Mouse (Mus musculus) hindbrain, embryonic 11.5 days (tissue): Measurements from ENCODE around the gene Hes6. TPM values are rescaled to one million over a fixed set of nuclear protein-coding genes. Genes with fewer than 3 reads are reported as not detected.

Experiments
- ATAC-seq: fragments of 200-750 bp; cut with Nextera tagmentation; 2 replicates; pipeline ENCODE4 v1.8.0; 2017; ENCODE audit warnings: mild to moderate bottlenecking, moderate TSS enrichment, moderate library complexity; ENCODE audit not compliant: low FRiP score
- DNase-seq: peaks from one replicate; pipeline ENCODE4 v3.0.0-alpha.2; 2015; ENCODE audit warnings: low spot score
- H3K27ac ChIP-seq: fragments of 300-500 bp; sonication (generic); 2 replicates; pipeline ENCODE4 v1.5.1; 2014; ENCODE audit warnings: mild to moderate bottlenecking, low read depth, low read length
- H3K27me3 ChIP-seq: fragments of 300-500 bp; sonication (generic); 2 replicates; pipeline ENCODE4 v1.6.1; 2014; ENCODE audit warnings: mild to moderate bottlenecking, low read length, moderate library complexity, mixed read lengths; ENCODE audit not compliant: control insufficient read depth, insufficient read depth
- H3K36me3 ChIP-seq: fragments of 300-500 bp; sonication (generic); 2 replicates; pipeline ENCODE4 v1.6.1; 2014; ENCODE audit warnings: mild to moderate bottlenecking, low read length, moderate library complexity, mixed read lengths; ENCODE audit not compliant: control insufficient read depth, insufficient read depth
- H3K4me1 ChIP-seq: fragments of 300-500 bp; sonication (generic); replicated peaks from 2 replicates; pipeline ENCODE4 v1.6.1; 2014; ENCODE audit warnings: low read length, mixed read lengths; ENCODE audit not compliant: control insufficient read depth, insufficient read depth
- H3K4me2 ChIP-seq: fragments of 300-500 bp; sonication (generic); replicated peaks from 2 replicates; pipeline ENCODE4 v1.6.1; 2014; ENCODE audit warnings: mild to moderate bottlenecking, low read depth, low read length
- H3K4me3 ChIP-seq: fragments of 300-500 bp; sonication (generic); 2 replicates; pipeline ENCODE4 v1.5.1; 2014; ENCODE audit warnings: low read depth, low read length
- H3K9ac ChIP-seq: fragments of 300-500 bp; sonication (generic); 2 replicates; pipeline ENCODE4 v1.6.1; 2014; ENCODE audit warnings: low read depth, low read length
- H3K9me3 ChIP-seq: fragments of 300-500 bp; sonication (generic); 2 replicates; pipeline ENCODE4 v1.6.1; 2016; ENCODE audit warnings: low read length; ENCODE audit not compliant: control insufficient read depth
- WGBS: fragments of 180-500 bp; shearing (Covaris S2); extraction: QIAGEN DNeasy Blood & Tissue Kit; methylation state at CpG from one replicate; pipeline ENCODE4 v1.1.7; 2014; 5-methylcytosine and 5-hydroxymethylcytosine counted together
- polyA plus RNA-seq: library from polyadenylated mRNA; unstranded; fragments of >200 nt; fragmentation: Nextera tagmentation; extraction: Ambion mirVana; gene quantifications from 2 replicates; pipeline ENCODE4 v1.2.1, GENCODE M21; 2014

The Hes6 gene
- polyA plus RNA-seq, 1 experiment from 2014 or later = 288 TPM

GRCm38 (mm10) chr1:91446060-91446459 lies 32.2 kb upstream of the Hes6 start:
- Histone ChIP-seq H3K4me1 (no peaks in the 10 kb centered on the region), H3K27me3 (no peaks in the 10 kb centered on the region), H3K36me3 (0 out of 2 replicates have a peak, but pooled peaks cover 2% of the 10 kb centered on the region), H3K9ac (no peak overlapping the region), H3K9me3 (no peaks in the 10 kb centered on the region), H3K4me3 (no peak overlapping the region), H3K4me2 (no peak overlapping the region), H3K27ac (no peak overlapping the region)
- WGBS = 89% methylated on average over 8 of the region's 8 CpGs
- DNase-seq (no peak), ATAC-seq (no peak)

GRCm38 (mm10) chr1:91444841-91445830 lies 31.3 kb upstream of the Hes6 start:
- Histone ChIP-seq H3K4me3 (no peak overlapping the region), H3K4me1 (no peaks in the 10 kb centered on the region), H3K9ac (no peak overlapping the region), H3K27me3 (no peaks in the 10 kb centered on the region), H3K4me2 (no peak overlapping the region), H3K9me3 (no peaks in the 10 kb centered on the region), H3K27ac (no peak overlapping the region), H3K36me3 (0 out of 2 replicates have a peak, but pooled peaks cover 2% of the 10 kb centered on the region)
- DNase-seq = no peak
- ATAC-seq = no peak
- WGBS = 91% methylated on average over 17 of the region's 17 CpGs

GRCm38 (mm10) chr1:91442350-91442990 lies 28.6 kb upstream of the Hes6 start:
- Histone ChIP-seq H3K36me3 (no peaks in the 10 kb centered on the region), H3K27ac (no peak overlapping the region)
- WGBS = 76% methylated on average over 6 of the region's 7 CpGs

GRCm38 (mm10) chr1:91441855-91442254 lies 28.0 kb upstream of the Hes6 start:
- DNase-seq (no peak), ATAC-seq (no peak)
- 94% methylated on average over 3 of the region's 3 CpGs for WGBS

More at GRCm38 (mm10) chr1:91442350-91442990, 28.6 kb upstream of the Hes6 start:
- ATAC-seq (no peak), DNase-seq (no peak)
- Histone ChIP-seq H3K4me2 (no peak overlapping the region), H3K4me1 (no peaks in the 10 kb centered on the region), H3K27me3 (no peaks in the 10 kb centered on the region), H3K9me3 (no peaks in the 10 kb centered on the region), H3K9ac (no peak overlapping the region), H3K4me3 (no peak overlapping the region)

GRCm38 (mm10) chr1:91439776-91440175 lies 25.9 kb upstream of the Hes6 start:
- no peaks in the 10 kb centered on the region for H3K4me1 ChIP-seq
- no peak overlapping the region for H3K4me2 ChIP-seq
- no peaks in the 10 kb centered on the region for H3K9me3 ChIP-seq
- ATAC-seq = no peak
- no peak overlapping the region for H3K4me3 ChIP-seq
- no peak overlapping the region for H3K27ac ChIP-seq
- no peak overlapping the region for H3K9ac ChIP-seq
- no peaks in the 10 kb centered on the region for H3K36me3 ChIP-seq
- 93% methylated on average over 8 of the region's 8 CpGs for WGBS
- DNase-seq = no peak
- no peaks in the 10 kb centered on the region for H3K27me3 ChIP-seq

More at GRCm38 (mm10) chr1:91441855-91442254, 28.0 kb upstream of the Hes6 start:
- Histone ChIP-seq H3K4me3 (no peak overlapping the region), H3K4me2 (no peak overlapping the region), H3K4me1 (no peaks in the 10 kb centered on the region), H3K27me3 (no peaks in the 10 kb centered on the region), H3K9me3 (no peaks in the 10 kb centered on the region), H3K9ac (no peak overlapping the region), H3K27ac (no peak overlapping the region), H3K36me3 (no peaks in the 10 kb centered on the region)

- no peak for ATAC-seq
- DNase-seq = no peak
- Histone ChIP-seq H3K4me2 (no peak overlapping the region), H3K9me3 (no peaks in the 10 kb centered on the region), H3K36me3 (no peaks in the 10 kb centered on the region), H3K4me1 (no peaks in the 10 kb centered on the region), H3K27me3 (no peaks in the 10 kb centered on the region), H3K4me3 (no peak overlapping the region), H3K9ac (no peak overlapping the region), H3K27ac (no peak overlapping the region)
- WGBS = 91% methylated on average over 7 of the region's 7 CpGs
Observed at GRCm38 (mm10) chr1:91437573-91437972, 23.7 kb upstream of the Hes6 start.

GRCm38 (mm10) chr1:91437083-91437400 lies 23.2 kb upstream of the Hes6 start:
- no peak overlapping the region for H3K9ac ChIP-seq
- H3K36me3 ChIP-seq = no peaks in the 10 kb centered on the region
- H3K27me3 ChIP-seq = no peaks in the 10 kb centered on the region
- H3K4me2 ChIP-seq = no peak overlapping the region
- ATAC-seq (no peak), DNase-seq (no peak)
- H3K9me3 ChIP-seq = no peaks in the 10 kb centered on the region
- no peak overlapping the region for H3K27ac ChIP-seq
- no peaks in the 10 kb centered on the region for H3K4me1 ChIP-seq
- no peak overlapping the region for H3K4me3 ChIP-seq
- WGBS = 93% methylated on average over 3 of the region's 3 CpGs

GRCm38 (mm10) chr1:91436380-91437082 lies 22.7 kb upstream of the Hes6 start:
- 74% methylated on average over 6 of the region's 6 CpGs for WGBS
- ATAC-seq = no peak

More at GRCm38 (mm10) chr1:91436380-91437082, 22.7 kb upstream of the Hes6 start:
- Histone ChIP-seq H3K4me1 (no peaks in the 10 kb centered on the region), H3K27me3 (no peaks in the 10 kb centered on the region), H3K27ac (no peak overlapping the region), H3K9ac (no peak overlapping the region), H3K4me2 (no peak overlapping the region), H3K36me3 (no peaks in the 10 kb centered on the region), H3K9me3 (no peaks in the 10 kb centered on the region), H3K4me3 (no peak overlapping the region)
- no peak for DNase-seq
